Mouse (Mus musculus): ENCODE data around the gene C1qtnf5.

Gene C1qtnf5

DNA sequence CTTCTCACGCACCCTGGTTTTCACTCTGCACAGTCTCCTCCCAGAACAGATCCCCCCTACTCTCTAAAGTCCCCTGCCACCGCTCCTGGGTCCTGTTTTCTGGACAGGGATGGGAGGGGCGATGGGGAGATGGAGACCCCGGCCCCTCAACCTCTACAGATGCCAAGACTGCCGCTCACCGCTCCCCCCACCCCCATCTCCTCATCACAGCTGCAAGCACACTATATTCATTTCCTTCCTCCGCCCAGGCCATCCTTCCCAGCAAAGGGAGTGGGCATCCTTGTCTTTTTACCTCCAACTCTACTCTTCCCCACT lies 24.2 kb downstream of the C1qtnf5 start:
- DNase-seq (ENCODE audit: low spot score), result no peak

DNA sequence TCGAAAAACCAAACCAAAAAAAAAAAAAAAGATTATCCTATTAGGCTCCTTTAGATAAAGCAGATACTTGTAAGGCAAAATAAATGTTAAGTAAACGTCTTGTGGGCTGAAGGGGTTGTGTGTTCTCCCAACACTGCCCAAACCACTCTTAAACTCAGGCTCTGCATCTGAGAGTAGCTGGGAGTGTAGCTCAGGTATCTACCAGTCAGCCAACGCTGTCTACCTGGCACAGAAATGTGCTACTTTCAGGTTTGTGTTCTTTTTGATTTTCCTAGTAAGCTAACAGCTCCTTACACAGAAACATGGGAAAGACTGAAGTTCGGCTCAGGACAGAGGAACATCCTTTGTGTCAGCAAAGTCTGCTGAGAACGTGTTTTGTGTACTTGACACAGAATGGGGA lies 25.2 kb downstream of the C1qtnf5 start:
- DNase-seq (ENCODE audit: low spot score), result no peak

DNA sequence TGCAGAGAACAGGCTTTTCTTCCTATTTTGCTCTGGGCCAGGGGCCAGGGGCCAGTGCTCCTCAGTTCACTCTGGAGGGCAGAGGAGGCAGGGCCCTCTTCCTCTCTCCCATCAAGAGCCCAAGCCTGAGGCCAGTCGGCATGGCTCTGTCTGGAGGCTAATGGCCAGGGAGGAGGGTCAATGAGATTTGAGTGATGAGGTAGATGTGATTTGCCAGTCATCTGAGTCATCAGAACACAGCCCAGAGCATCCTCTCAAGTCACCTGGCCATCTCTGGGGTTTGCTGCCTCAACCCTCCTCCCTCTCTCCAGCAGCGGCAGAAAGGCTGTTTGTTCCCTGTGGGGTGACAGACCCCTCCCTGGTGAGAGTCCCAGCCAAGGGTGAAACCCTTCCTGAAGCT lies 26.2 kb downstream of the C1qtnf5 start:
- DNase-seq (ENCODE audit: low spot score), result peak; percentile 63

DNA sequence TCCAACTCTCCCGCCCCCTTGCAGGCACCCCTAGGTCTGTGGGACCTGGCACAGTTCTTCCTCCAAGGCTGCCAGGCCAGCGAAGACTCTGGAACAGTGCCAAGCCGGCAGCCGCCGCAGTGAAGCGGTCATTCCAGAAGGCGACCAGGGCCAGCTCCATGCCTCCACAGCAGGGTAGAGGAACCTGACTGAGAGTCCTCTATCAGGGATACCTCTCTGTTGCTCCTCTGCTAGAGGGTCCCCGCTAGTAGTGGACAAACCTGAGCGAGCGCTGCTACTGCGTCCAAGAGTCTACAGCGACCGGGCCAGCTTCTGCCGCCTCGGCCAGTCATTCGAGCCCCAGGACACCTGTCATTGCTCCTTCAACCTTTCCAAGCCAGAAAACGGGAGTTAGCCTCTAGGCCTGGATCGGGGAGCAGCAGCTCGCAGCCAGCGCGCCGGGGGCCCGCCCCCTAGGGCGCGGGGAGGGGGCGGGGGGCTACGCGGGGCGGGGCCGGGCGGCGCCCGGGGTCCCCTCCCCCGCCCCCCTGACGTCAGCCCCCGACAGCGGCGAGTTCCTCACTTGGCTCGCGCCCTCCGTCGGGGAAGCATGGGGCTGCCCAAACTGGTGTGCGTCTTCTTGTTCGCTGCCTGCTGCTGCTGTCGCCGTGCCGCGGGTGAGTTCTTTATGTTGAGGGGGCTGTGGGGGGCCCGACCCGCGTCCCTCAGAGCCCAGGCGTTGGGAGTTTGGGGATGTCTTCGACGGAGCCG lies 27.2 kb downstream of the C1qtnf5 start, which contains the start of gene Mcam:
Mcam (plus strand) TSS at position 369 of the 750 bp plus-strand sequence.
- DNase-seq (ENCODE audit: low spot score), result peak; percentile 81

DNA sequence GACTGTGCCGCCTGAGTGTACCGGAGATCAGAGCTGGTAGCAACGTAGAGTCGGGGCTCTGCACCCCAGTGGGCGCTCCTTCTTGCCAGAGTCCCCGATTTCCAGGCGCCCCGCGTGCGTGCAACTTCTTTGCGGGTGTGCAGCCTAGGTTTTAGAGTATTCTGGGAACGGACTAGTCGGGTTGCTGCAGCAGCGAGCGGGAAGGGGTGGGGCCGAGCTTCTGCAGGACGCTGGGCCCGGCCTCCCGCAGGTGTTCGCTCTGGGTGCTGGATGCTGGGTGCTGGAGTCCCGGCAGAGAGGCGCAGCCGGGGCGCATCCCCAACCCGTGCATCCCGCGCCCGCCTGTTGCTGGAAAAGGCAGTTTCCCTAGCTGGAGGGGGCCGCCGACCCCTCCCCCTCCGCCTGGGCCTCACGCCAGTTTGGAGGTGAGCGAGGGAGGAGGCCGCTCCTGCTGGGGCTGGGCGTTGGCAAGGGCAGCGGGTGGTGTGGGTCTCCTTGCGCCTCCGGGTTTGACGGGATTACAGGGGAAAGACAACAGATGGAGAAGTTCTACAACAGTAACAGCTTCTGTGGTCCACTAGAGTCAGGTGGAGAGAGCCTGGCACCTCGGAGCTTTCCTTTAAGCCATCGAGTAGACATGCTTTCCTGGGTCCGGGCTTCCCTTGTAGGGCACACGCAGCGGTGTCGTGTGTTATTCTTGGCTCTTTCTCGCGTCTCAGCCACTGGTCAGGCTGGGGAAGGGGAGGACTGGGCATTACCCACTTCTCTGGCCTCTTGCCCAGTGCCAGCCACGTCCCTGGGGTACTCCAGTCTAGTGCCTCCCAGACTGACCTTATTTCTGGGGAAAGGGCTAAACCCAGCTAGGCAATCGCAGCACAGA lies 28.0 kb downstream of the C1qtnf5 start:
- peak; percentile 86 for DNase-seq (ENCODE audit: low spot score)

DNA sequence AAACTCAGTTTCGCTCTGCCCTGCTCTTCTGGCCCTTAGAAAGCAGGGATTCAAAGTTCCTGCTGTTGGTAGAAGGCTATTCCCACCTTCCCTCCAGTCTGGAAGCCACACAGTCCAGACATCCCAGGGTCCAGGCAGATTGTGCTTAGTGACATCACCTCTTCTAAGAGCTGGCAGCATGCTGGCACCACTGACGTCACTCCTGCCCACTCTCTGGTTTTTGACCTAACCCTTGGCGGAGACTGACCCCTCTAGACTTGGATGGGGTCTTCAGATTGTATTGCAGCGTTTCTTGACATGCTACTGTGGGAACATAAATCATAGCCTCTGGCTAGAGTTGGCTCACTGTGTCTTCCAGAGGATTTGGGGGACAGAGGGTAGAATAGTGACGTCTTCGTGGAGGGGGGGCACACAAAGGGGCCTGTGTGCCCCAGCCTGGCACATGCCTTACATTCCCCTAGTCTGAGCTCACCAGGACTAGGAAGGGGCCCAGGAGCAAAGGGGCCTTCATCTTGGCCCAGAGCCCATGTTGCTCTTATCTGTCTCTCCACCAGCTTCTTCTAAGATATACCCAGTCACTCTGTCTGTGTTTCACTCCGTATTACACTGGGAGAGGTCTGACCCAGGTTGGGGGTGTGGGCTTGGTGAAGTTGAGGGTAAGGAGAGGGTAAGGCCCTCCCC lies 28.8 kb downstream of the C1qtnf5 start:
- peak; percentile 36 for DNase-seq (ENCODE audit: low spot score)

DNA sequence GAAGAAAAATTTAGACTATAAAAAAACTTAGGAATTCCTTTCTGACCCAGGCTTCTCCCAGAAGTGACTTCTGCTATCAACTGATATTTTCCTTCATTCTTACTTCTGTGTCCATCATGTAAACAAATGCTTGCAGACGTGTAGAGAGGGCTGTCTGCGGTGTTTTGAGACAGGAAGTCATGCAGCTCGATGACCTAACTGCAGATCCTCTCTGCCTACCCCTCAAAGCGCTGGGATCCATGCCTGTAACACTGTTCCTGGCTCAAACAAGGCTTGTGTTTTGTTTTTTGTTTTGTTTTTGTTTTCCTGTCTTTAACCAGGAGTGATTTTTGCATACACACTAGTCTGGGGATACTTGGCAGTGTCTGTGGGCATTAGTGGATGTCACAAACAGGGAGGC lies 30.8 kb downstream of the C1qtnf5 start:
- DNase-seq (ENCODE audit: low spot score), result no peak

DNA sequence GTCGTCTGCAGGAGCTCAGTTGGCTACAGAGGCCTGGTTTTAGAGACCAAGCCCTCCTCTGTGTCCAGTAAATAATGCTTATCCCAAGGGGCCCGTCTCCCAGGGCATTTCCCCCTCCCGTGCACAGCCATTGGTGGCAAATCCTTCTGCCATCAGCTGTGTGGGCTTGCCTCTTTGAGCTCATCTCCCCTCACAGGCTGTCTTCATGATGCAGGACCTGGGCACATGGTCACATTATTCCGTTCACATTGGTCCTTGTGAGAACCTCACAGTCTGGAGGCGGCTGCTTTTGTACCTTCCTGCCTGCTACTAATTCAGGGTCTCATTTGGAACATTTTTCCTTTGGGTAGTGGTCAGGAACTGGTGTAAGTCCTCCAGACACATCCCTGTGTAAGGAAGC lies 34.9 kb downstream of the C1qtnf5 start:
- no peak for DNase-seq (ENCODE audit: low spot score)

DNA sequence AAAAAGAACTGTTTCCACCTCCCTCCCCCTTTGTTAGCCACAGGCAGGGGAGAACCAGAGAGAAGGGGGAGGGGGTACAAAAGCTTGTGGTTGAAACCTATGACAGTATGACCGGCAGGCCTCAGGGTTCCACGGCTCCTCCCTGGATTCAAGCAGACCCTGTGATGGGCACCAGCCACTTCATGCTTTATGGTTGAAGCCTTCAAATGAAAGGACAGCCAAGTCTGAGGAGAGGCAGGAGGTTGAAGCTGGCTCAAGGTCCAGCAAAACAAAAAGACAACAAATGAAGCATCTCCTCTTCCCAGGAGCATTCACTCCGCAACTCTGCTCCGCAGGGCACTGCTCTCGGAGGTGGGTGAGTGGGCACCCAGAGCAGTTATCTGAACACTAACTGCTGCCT lies 36.4 kb downstream of the C1qtnf5 start:
- DNase-seq (ENCODE audit: low spot score), result no peak

DNA sequence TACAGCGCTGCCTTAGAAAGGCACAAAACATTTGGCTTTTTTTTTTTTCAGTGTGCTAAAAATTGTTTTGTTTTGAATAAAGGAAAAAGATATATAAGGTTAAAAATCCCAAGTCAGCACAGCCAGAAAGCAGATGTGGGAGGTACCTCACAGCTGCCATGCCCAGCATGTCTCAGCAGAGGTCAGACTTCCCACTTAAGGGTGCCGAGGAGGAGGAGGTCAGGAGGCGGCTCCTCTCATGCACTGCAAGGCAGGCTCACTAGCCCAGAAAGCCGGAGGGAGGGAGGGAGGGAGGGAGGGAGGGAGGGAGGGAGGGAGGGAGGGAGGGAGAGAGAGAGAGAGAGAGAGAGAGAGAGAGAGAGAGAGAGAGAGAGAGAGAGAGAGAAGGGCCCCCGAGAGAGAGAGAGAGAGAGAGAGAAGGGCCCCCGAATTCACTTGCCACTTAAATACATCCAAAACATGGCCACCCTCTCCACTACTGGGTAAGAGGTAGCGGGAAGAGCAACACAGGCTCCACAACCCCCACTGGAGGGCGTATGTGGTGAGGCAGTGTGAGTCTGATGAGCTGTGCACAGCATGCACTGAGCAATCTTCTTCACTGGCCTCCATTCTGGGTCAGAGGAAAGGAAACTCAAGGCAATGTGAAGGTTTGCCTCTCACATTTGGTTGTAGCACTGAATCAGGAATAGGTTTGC lies 37.1 kb downstream of the C1qtnf5 start:
- peak; percentile 54 for DNase-seq (ENCODE audit: low spot score)

DNA sequence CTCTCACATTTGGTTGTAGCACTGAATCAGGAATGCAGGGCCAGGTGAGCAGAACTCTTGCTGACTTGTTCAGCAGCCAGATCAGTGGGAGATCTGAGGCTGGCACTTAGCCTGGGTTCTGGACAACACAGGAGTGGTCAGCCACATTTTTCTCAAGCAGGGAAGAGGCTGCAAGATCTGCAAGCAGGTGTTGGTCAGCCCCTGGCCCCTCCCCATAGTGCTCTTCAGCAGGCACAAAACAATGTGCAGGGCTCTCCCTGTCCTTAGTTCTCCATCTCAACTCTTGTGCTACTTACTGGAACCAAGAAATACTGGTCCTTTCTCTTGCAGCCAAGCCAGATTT lies 37.6 kb downstream of the C1qtnf5 start:
- no peak for DNase-seq (ENCODE audit: low spot score)

DNA sequence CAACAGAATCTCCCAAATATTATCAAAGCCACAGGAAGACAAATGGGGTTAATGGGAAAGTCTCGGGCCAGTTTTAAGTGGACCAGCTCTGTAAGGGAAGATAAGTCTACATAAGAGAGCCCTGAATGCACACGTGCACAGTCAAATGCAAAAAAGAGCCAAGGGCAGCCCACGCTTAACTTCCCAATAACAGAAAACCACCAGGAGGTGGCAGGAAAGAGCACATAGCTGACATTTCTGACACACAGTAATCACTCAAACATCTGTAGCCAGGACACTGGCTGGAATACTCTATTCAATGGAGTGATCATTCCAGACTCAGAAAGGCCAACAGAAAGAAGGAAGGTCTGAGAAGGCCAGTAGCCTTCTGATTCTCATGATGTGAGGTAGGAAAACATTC lies 40.2 kb downstream of the C1qtnf5 start:
- DNase-seq (ENCODE audit: low spot score), result peak; percentile 40
